Mouse (Mus musculus): ENCODE results near the gene Mcf2l. TPM values are rescaled to one million over a fixed set of nuclear protein-coding genes. Genes with fewer than 3 reads are reported as not detected.

Mcf2l gene
- polyA plus RNA-seq, 1 experiment from 2014 or later = 13.4 TPM

DNA sequence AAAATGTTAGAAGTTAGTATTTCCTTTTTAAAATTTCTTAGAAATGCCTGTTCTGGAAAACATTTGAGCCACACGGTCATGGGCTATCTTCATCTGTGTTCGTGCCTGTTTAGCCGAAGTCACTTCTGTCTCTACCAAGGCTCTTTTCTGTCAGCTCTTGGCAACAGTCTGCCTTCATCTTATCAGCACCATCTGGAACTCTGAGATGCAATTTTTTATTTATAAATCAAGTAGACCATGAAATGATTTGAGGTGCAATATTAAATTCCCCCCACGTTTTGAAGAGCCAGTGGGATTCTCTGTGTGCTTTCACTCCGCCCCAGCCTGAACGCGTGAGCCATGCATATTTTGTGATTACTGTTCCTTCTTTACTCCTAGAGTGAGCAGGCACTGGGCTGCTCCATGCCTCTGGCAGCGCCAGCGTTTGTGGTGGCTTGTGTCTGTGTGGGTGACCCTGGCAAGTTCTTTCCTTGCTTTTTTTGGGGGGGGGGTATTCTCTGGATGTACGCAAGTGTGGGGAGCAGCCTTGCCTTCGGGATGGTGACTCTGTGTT, 15.5 kb downstream of the Mcf2l start:
- Histone ChIP-seq H3K9ac (no peak overlapping the region), H3K27ac (ENCODE audit: low read depth) (no peak overlapping the region), H3K4me2 (no peak overlapping the region), H3K4me1 (ENCODE audit: insufficient read depth) (no peaks in the 10 kb centered on the region), H3K36me3 (ENCODE audit: insufficient read depth) (no peaks in the 10 kb centered on the region), H3K4me3 (ENCODE audit: low read depth, low read length) (no peak overlapping the region), H3K27me3 (ENCODE audit: insufficient read depth, low read length) (no peaks in the 10 kb centered on the region), H3K9me3 (ENCODE audit: low read depth, low read length) (no peaks in the 10 kb centered on the region)
- TF ChIP-seq CTCF (IDR thresholded peaks at IDR 0.05; ENCODE audit: low read depth) = no peak
- ATAC-seq (ENCODE audit: insufficient read depth) = no peak
- WGBS = 84% methylated on average over 11 of the region's 11 CpGs
- no peak for DNase-seq

GRCm38 (mm10) chr8:12892882-12893446, 19.4 kb downstream of the Mcf2l start:
- Histone ChIP-seq H3K9ac (no peak overlapping the region), H3K27me3 (ENCODE audit: insufficient read depth, low read length) (no peaks in the 10 kb centered on the region), H3K27ac (ENCODE audit: low read depth) (no peak overlapping the region), H3K4me2 (no peak overlapping the region), H3K4me3 (ENCODE audit: low read depth, low read length) (no peak overlapping the region), H3K9me3 (ENCODE audit: low read depth, low read length) (no peaks in the 10 kb centered on the region), H3K36me3 (ENCODE audit: insufficient read depth) (no peaks in the 10 kb centered on the region), H3K4me1 (ENCODE audit: insufficient read depth) (peaks cover 5% of the 10 kb centered on the region; the same call in 1 of the 2 replicates)
- 67% methylated on average over 5 of the region's 5 CpGs for WGBS
- DNase-seq = no peak
- TF ChIP-seq CTCF (IDR thresholded peaks at IDR 0.05; ENCODE audit: low read depth) = no peak
- no peak for ATAC-seq (ENCODE audit: insufficient read depth)

DNA sequence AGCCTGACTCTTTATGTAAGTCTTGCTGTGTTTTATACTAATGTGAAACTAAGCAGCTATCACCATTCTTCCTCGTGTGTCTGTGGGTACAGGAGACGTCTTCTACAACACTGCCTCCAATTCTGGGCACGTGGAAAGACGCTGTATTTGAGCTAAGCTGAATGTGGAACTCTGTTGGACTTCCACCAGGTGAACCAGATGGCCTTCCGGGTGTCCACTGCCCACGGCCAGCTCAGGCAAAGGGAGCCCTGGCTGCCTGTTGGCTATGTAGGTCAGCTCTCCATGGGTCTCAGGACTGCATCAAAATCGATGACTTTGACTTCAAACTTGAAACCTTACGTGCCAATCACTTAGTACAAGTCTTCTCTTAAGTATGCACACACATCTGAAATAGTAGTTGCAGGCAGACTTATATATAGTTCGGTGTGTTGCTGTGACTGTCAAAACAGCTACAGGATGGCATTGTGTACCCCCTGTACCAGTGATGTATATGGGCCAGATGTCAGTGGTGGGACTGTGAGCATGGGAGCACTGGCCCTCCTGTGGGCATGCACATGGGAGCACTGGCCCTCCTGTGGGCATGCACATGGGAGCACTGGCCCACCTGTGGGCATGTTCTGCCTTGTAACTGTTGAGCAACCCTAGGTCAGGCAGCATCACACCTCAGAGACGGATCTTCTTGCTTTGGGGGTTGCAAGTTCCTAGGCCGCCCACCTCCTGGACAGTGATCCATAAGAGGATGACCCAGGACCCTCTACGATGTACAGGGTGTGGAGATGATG, 20.4 kb downstream of the Mcf2l start:
- H3K27ac ChIP-seq (ENCODE audit: low read depth) = no peak overlapping the region
- no peaks in the 10 kb centered on the region for H3K27me3 ChIP-seq (ENCODE audit: insufficient read depth, low read length)
- no peak for TF ChIP-seq CTCF (IDR thresholded peaks at IDR 0.05; ENCODE audit: low read depth)
- H3K9ac ChIP-seq = no peak overlapping the region
- no peak for ATAC-seq (ENCODE audit: insufficient read depth)
- no peak overlapping the region for H3K4me2 ChIP-seq
- no peak overlapping the region for H3K4me3 ChIP-seq (ENCODE audit: low read depth, low read length)
- no peaks in the 10 kb centered on the region for H3K36me3 ChIP-seq (ENCODE audit: insufficient read depth)
- 80% methylated on average over 12 of the region's 12 CpGs for WGBS
- no peaks in the 10 kb centered on the region for H3K9me3 ChIP-seq (ENCODE audit: low read depth, low read length)
- peaks cover 5% of the 10 kb centered on the region; the same call in 1 of the 2 replicates for H3K4me1 ChIP-seq (ENCODE audit: insufficient read depth)
- no peak for DNase-seq

GRCm38 (mm10) chr8:12894783-12895534, 21.4 kb downstream of the Mcf2l start:
- Histone ChIP-seq H3K27ac (ENCODE audit: low read depth) (no peak overlapping the region), H3K4me2 (no peak overlapping the region), H3K4me3 (ENCODE audit: low read depth, low read length) (no peak overlapping the region), H3K36me3 (ENCODE audit: insufficient read depth) (no peaks in the 10 kb centered on the region), H3K9ac (no peak overlapping the region), H3K27me3 (ENCODE audit: insufficient read depth, low read length) (no peaks in the 10 kb centered on the region), H3K9me3 (ENCODE audit: low read depth, low read length) (no peaks in the 10 kb centered on the region), H3K4me1 (ENCODE audit: insufficient read depth) (peaks cover 5% of the 10 kb centered on the region; the same call in 1 of the 2 replicates)
- ATAC-seq (ENCODE audit: insufficient read depth) = no peak
- no peak for TF ChIP-seq CTCF (IDR thresholded peaks at IDR 0.05; ENCODE audit: low read depth)
- no peak for DNase-seq
- WGBS = 79% methylated on average over 11 of the region's 11 CpGs

- Histone ChIP-seq H3K36me3 (ENCODE audit: insufficient read depth) (no peaks in the 10 kb centered on the region), H3K27ac (ENCODE audit: low read depth) (no peak overlapping the region), H3K27me3 (ENCODE audit: insufficient read depth, low read length) (no peaks in the 10 kb centered on the region), H3K4me1 (ENCODE audit: insufficient read depth) (peaks cover 5% of the 10 kb centered on the region; the same call in 1 of the 2 replicates), H3K4me3 (ENCODE audit: low read depth, low read length) (no peak overlapping the region), H3K9me3 (ENCODE audit: low read depth, low read length) (no peaks in the 10 kb centered on the region), H3K9ac (no peak overlapping the region), H3K4me2 (no peak overlapping the region)
- WGBS = 62% methylated on average over 9 of the region's 9 CpGs
- ATAC-seq (ENCODE audit: insufficient read depth) = no peak
- DNase-seq = no peak
- peak; percentile 58 for TF ChIP-seq CTCF (IDR thresholded peaks at IDR 0.05; ENCODE audit: low read depth)
These were observed 22.0 kb downstream of the Mcf2l start for GRCm38 (mm10) chr8:12895535-12896150.

- peak; percentile 48; the same call in 1 of the 2 replicates for ATAC-seq (ENCODE audit: insufficient read depth)
- DNase-seq = peak; percentile 82
- Histone ChIP-seq H3K9me3 (ENCODE audit: low read depth, low read length) (no peaks in the 10 kb centered on the region), H3K4me1 (ENCODE audit: insufficient read depth) (peaks cover 5% of the 10 kb centered on the region; the same call in 1 of the 2 replicates), H3K4me2 (no peak overlapping the region), H3K27ac (ENCODE audit: low read depth) (no peak overlapping the region), H3K9ac (no peak overlapping the region), H3K27me3 (ENCODE audit: insufficient read depth, low read length) (no peaks in the 10 kb centered on the region), H3K36me3 (ENCODE audit: insufficient read depth) (no peaks in the 10 kb centered on the region), H3K4me3 (ENCODE audit: low read depth, low read length) (no peak overlapping the region)
- TF ChIP-seq CTCF (IDR thresholded peaks at IDR 0.05; ENCODE audit: low read depth) = peak; percentile 86
- WGBS = 38% methylated on average over 13 of the region's 13 CpGs
These were observed 23.1 kb downstream of the Mcf2l start for GRCm38 (mm10) chr8:12896494-12897373.
